Mouse (Mus musculus) midbrain, embryonic 16.5 days (tissue): ENCODE data around the gene Olfr725. TPM values are rescaled to one million over a fixed set of nuclear protein-coding genes. Genes with fewer than 3 reads are reported as not detected.
A peak's percentile ranks its signal among the peaks of the same experiment; 100 is the strongest.

Source experiments
- ATAC-seq: fragments of 200-750 bp; cut with Nextera tagmentation; 2 replicates; pipeline ENCODE4 v1.8.0; 2017; ENCODE audit warnings: moderate TSS enrichment
- H3K27ac ChIP-seq: fragments of 300-500 bp; sonication (generic); 2 replicates; pipeline ENCODE4 v1.5.1; 2014; ENCODE audit warnings: mild to moderate bottlenecking, low read length, mixed read lengths
- H3K27me3 ChIP-seq: fragments of 300-500 bp; sonication (generic); 2 replicates; pipeline ENCODE4 v1.6.1; 2014; ENCODE audit warnings: low read depth, low read length, mixed read lengths; ENCODE audit not compliant: control insufficient read depth, insufficient read depth
- H3K36me3 ChIP-seq: fragments of 300-500 bp; sonication (generic); 2 replicates; pipeline ENCODE4 v1.6.1; 2014; ENCODE audit warnings: mild to moderate bottlenecking, low read length, moderate library complexity, mixed read lengths; ENCODE audit not compliant: control insufficient read depth, insufficient read depth
- H3K4me1 ChIP-seq: fragments of 300-500 bp; sonication (generic); 2 replicates; pipeline ENCODE4 v1.6.1; 2014; ENCODE audit warnings: mild to moderate bottlenecking, low read length, mixed read lengths; ENCODE audit not compliant: control insufficient read depth, insufficient read depth
- H3K4me2 ChIP-seq: fragments of 300-500 bp; sonication (generic); 2 replicates; pipeline ENCODE4 v1.6.1; 2014; ENCODE audit warnings: mild to moderate bottlenecking, low read length, mixed read lengths
- H3K4me3 ChIP-seq: fragments of 300-500 bp; sonication (generic); 2 replicates; pipeline ENCODE4 v1.5.1; 2014; ENCODE audit warnings: low read depth, mild to moderate bottlenecking, low read length, moderate library complexity, mixed read lengths
- H3K9ac ChIP-seq: fragments of 300-500 bp; sonication (generic); 2 replicates; pipeline ENCODE4 v1.6.1; 2014; ENCODE audit warnings: low read depth, low read length, mixed read lengths
- H3K9me3 ChIP-seq: fragments of 300-500 bp; sonication (generic); replicated peaks from 2 replicates; pipeline ENCODE4 v1.6.1; 2014; ENCODE audit warnings: mild to moderate bottlenecking, low read length, mixed read lengths; ENCODE audit not compliant: control insufficient read depth, poor library complexity, severe bottlenecking
- WGBS: fragments of 180-500 bp; shearing (Covaris S2); extraction: QIAGEN DNeasy Blood & Tissue Kit; methylation state at CpG from one replicate; pipeline ENCODE4 v1.1.7; 2014; 5-methylcytosine and 5-hydroxymethylcytosine counted together
- polyA plus RNA-seq: library from polyadenylated mRNA; unstranded; fragments of >200 nt; fragmentation: Nextera tagmentation; extraction: Ambion mirVana; gene quantifications from 2 replicates; pipeline ENCODE4 v1.2.1, GENCODE M21; 2015

Olfr725 gene
- not detected in 2 replicates for polyA plus RNA-seq

GRCm38 (mm10) chr14:50040275-50040674 lies at the start of gene Olfr725:
Olfr725 (minus strand) TSS chr14:50040375.
- H3K27ac ChIP-seq, result no peak within 1 kb of the TSS
- H3K4me1 ChIP-seq, result no peaks in the 10 kb centered on the region
- H3K4me3 ChIP-seq, result no peak within 1 kb of the TSS
- H3K9me3 ChIP-seq, result no peaks in the 10 kb centered on the region
- H3K9ac ChIP-seq, result no peak within 1 kb of the TSS
- ATAC-seq, result no peak
- H3K36me3 ChIP-seq, result no peaks in the 10 kb centered on the region
- no peak within 1 kb of the TSS for H3K4me2 ChIP-seq
- H3K27me3 ChIP-seq, result no peaks in the 10 kb centered on the region

DNA sequence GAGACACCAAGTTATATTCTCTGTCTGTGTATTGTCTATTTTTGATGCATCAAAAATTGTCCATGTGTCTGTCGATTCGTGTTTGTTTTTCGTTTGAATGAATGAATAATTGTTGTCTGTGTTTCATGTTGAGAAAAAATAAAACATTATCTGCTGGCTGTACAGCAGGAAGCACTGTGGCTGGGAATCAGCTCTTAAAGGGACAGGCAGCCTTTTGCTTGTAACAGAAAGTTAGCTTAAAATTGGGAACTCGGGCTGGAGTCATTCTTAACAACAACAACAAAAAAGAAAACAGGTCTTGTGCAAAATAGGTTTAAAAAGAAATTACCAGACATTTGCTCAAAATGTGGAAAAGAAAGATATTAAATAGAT lies 22.5 kb upstream of the Olfr725 start:
- Histone ChIP-seq H3K27me3 (no peaks in the 10 kb centered on the region), H3K4me1 (peaks cover 4% of the 10 kb centered on the region; the same call in 1 of the 2 replicates), H3K9ac (peak overlapping the region; percentile 77), H3K9me3 (no peaks in the 10 kb centered on the region), H3K36me3 (no peaks in the 10 kb centered on the region), H3K4me2 (peak overlapping the region; percentile 87), H3K27ac (peak overlapping the region; percentile 75), H3K4me3 (peak overlapping the region; percentile 63)
- peak; percentile 66 for ATAC-seq
- 1% methylated on average over 4 of the region's 4 CpGs for WGBS

DNA sequence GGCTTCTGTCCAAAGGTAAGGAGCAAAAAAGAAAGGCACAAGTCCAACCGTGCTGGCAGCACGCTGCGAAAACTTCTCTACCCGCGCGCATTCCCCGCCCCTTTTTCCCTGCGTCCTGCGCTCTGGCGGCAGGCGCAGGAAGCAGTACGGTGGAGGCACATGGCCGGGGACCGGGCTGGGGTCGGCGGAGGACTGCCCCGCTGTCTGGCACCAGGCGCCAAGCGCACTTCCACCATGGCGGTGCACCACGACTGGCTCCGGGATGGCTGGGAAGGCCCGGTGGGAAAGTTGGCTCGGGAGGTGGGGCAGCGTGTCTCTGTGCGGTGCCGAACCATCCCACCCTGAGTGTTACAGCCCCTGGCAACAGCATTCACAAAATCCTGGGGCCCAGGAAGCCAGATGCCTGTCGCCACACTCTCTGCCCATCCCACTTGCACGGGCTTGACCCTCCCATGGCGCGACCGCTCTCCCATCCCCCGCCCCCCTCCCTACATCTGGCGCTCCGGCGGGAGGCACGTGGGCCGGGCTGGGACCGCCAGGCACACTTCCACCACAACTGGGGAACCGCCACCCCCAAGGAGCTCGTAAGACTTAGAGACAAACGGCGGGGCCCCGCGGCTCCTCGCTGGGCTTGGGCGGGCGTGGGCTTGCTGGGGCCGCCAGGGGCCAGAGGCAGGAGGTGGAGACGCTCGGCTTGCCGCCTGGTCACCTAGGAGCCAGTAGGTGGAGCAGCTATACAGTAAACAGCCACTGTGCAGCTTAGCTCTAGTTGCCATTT lies 22.0 kb upstream of the Olfr725 start:
- H3K4me2 ChIP-seq, result peak overlapping the region; percentile 87
- no peaks in the 10 kb centered on the region for H3K27me3 ChIP-seq
- H3K4me1 ChIP-seq, result peaks cover 4% of the 10 kb centered on the region; the same call in 1 of the 2 replicates
- peak overlapping the region; percentile 77 for H3K9ac ChIP-seq
- peak overlapping the region; percentile 75 for H3K27ac ChIP-seq
- no peaks in the 10 kb centered on the region for H3K9me3 ChIP-seq
- WGBS, result 2% methylated on average over 51 of the region's 52 CpGs
- H3K36me3 ChIP-seq, result no peaks in the 10 kb centered on the region
- peak; percentile 98 for ATAC-seq
- H3K4me3 ChIP-seq, result peak overlapping the region; percentile 63

GRCm38 (mm10) chr14:50061590-50061954 lies 21.4 kb upstream of the Olfr725 start:
- Histone ChIP-seq H3K36me3 (no peaks in the 10 kb centered on the region), H3K27ac (no peak overlapping the region)

DNA sequence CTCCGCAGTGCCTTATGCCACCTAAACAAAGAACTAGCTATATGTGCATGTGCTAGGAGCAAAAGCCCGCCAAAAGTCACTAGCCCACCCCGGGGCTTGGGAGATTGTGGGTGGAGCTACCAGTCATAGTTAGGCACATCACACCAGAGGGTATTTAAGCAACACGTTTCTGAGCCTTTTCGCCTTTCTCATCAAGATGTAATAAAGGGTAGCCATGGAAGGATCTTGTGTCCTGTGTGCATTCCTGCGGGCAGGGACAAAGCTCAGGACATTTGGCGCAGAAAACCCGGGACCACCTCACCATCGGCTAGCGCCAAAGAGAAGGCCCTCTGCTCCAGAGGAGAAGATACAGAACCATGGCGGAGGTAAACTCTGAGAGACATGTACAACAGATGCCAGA lies 21.0 kb upstream of the Olfr725 start:
- no peak for ATAC-seq
- H3K4me1 ChIP-seq, result peaks cover 4% of the 10 kb centered on the region; the same call in 1 of the 2 replicates
- no peaks in the 10 kb centered on the region for H3K27me3 ChIP-seq
- 16% methylated on average over 11 of the region's 11 CpGs for WGBS
- H3K36me3 ChIP-seq, result no peaks in the 10 kb centered on the region
- H3K4me2 ChIP-seq, result peak overlapping the region; percentile 87
- H3K9ac ChIP-seq, result peak overlapping the region; percentile 77; the same call in 1 of the 2 replicates
- H3K9me3 ChIP-seq, result no peaks in the 10 kb centered on the region
- H3K4me3 ChIP-seq, result peak overlapping the region; percentile 63
- no peak overlapping the region for H3K27ac ChIP-seq

More at GRCm38 (mm10) chr14:50061590-50061954, 21.4 kb upstream of the Olfr725 start:
- Histone ChIP-seq H3K4me3 (peak overlapping the region; percentile 63), H3K9me3 (no peaks in the 10 kb centered on the region), H3K27me3 (no peaks in the 10 kb centered on the region), H3K4me2 (peak overlapping the region; percentile 87), H3K4me1 (peaks cover 4% of the 10 kb centered on the region; the same call in 1 of the 2 replicates), H3K9ac (peak overlapping the region; percentile 77; the same call in 1 of the 2 replicates)
- 0% methylated on average over 10 of the region's 13 CpGs for WGBS
- peak; percentile 29 for ATAC-seq

- H3K9ac ChIP-seq, result no peak overlapping the region
- no peaks in the 10 kb centered on the region for H3K4me1 ChIP-seq
- no peak overlapping the region for H3K4me3 ChIP-seq
- H3K27ac ChIP-seq, result no peak overlapping the region
- WGBS, result 86% methylated on average over 2 of the region's 2 CpGs
- H3K36me3 ChIP-seq, result no peaks in the 10 kb centered on the region
- H3K9me3 ChIP-seq, result no peaks in the 10 kb centered on the region
- no peak overlapping the region for H3K4me2 ChIP-seq
- no peak for ATAC-seq
- no peaks in the 10 kb centered on the region for H3K27me3 ChIP-seq
These were observed 8.1 kb downstream of the Olfr725 start for GRCm38 (mm10) chr14:50032041-50032440.

- no peaks in the 10 kb centered on the region for H3K9me3 ChIP-seq
- no peaks in the 10 kb centered on the region for H3K36me3 ChIP-seq
- H3K4me3 ChIP-seq, result no peak overlapping the region
- no peak overlapping the region for H3K27ac ChIP-seq
- WGBS, result 84% methylated on average over 4 of the region's 4 CpGs
- no peak overlapping the region for H3K4me2 ChIP-seq
- H3K9ac ChIP-seq, result no peak overlapping the region
- H3K27me3 ChIP-seq, result no peaks in the 10 kb centered on the region
- ATAC-seq, result no peak
- H3K4me1 ChIP-seq, result no peaks in the 10 kb centered on the region
These were observed 8.8 kb downstream of the Olfr725 start for GRCm38 (mm10) chr14:50031356-50031755.

DNA sequence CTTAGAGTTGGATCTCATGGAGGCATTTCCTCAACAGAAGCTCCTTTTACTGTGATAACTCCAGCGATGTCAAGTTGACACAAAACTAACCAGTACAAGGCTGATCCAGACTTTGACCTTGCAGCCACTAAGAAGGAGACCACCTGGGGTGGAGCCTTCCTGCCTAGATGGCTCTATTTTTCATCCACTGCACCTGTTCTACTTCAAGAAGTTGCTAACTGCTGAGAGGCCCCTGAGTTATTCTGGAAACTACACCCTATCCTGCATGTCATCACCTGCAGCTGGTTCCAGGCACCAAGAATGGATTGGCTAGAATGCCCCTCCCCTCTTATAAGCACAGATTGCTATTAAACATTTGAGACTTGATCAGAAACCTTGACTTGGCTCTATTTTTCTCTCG lies 13.8 kb downstream of the Olfr725 start:
- H3K36me3 ChIP-seq, result no peaks in the 10 kb centered on the region
- H3K27me3 ChIP-seq, result no peaks in the 10 kb centered on the region
- WGBS, result 66% methylated on average over 2 of the region's 2 CpGs
- H3K9ac ChIP-seq, result no peak overlapping the region
- no peak overlapping the region for H3K4me3 ChIP-seq
- H3K4me1 ChIP-seq, result no peaks in the 10 kb centered on the region
- no peak overlapping the region for H3K4me2 ChIP-seq
- H3K9me3 ChIP-seq, result no peaks in the 10 kb centered on the region
- H3K27ac ChIP-seq, result no peak overlapping the region
- no peak for ATAC-seq
